Mouse (Mus musculus) CH12F3 (cell line): Measurements from ENCODE around the gene Qsox2.

Source experiments
- in situ Hi-C: fragments of 300-500 bp; cut with MboI; formaldehyde crosslinking; loops from 2 replicates; pipeline ENCODE4 v1.14.3; 2020; ENCODE audit warnings: low sequenced_read_pairs

The Qsox2 gene

GRCm38 (mm10) chr2:26237290-26237782 lies at the start of gene Qsox2:
Gene Qsox2, minus strand, starts transcription at chr2:26237525.
- in situ Hi-C loops, result no loop called here

- in situ Hi-C loops, result loop anchor here (25.0 kb wide), 1 partner anchor 124 kb away; no protein-coding TSS in a partner anchor
Observed at GRCm38 (mm10) chr2:26286391-26286790, 49.1 kb upstream of the Qsox2 start.

GRCm38 (mm10) chr2:26285804-26286203 lies 48.5 kb upstream of the Qsox2 start:
- in situ Hi-C loops, result loop anchor here (25.0 kb wide), 1 partner anchor 124 kb away; no protein-coding TSS in a partner anchor

GRCm38 (mm10) chr2:26280594-26280993 lies 43.3 kb upstream of the Qsox2 start:
- in situ Hi-C loops, result loop anchor here (25.0 kb wide), 1 partner anchor 118 kb away; no protein-coding TSS in a partner anchor

GRCm38 (mm10) chr2:26279712-26280111 lies 42.4 kb upstream of the Qsox2 start:
- in situ Hi-C loops, result loop anchor here (25.0 kb wide), 1 partner anchor 117 kb away; no protein-coding TSS in a partner anchor

- in situ Hi-C loops, result no loop called here
Observed at GRCm38 (mm10) chr2:26273611-26274010, 36.3 kb upstream of the Qsox2 start.

GRCm38 (mm10) chr2:26268216-26268615 lies 30.9 kb upstream of the Qsox2 start:
- in situ Hi-C loops, result no loop called here

GRCm38 (mm10) chr2:26266066-26266742 lies 28.9 kb upstream of the Qsox2 start:
- in situ Hi-C loops, result no loop called here

GRCm38 (mm10) chr2:26265095-26265494 lies 27.8 kb upstream of the Qsox2 start:
- in situ Hi-C loops, result no loop called here

GRCm38 (mm10) chr2:26264646-26265045 lies 27.3 kb upstream of the Qsox2 start:
- in situ Hi-C loops, result no loop called here

- in situ Hi-C loops, result no loop called here
Observed at GRCm38 (mm10) chr2:26257315-26258096, 20.2 kb upstream of the Qsox2 start.

- in situ Hi-C loops, result no loop called here
Observed at GRCm38 (mm10) chr2:26254816-26255215, 17.5 kb upstream of the Qsox2 start.

GRCm38 (mm10) chr2:26252514-26253206 lies 15.3 kb upstream of the Qsox2 start:
- in situ Hi-C loops, result no loop called here

- in situ Hi-C loops, result no loop called here
Observed at GRCm38 (mm10) chr2:26247531-26247930, 10.2 kb upstream of the Qsox2 start.

- in situ Hi-C loops, result no loop called here
Observed at GRCm38 (mm10) chr2:26240841-26241240, 3.5 kb upstream of the Qsox2 start.

- in situ Hi-C loops, result no loop called here
Observed at GRCm38 (mm10) chr2:26240330-26240729, 3.0 kb upstream of the Qsox2 start.

- in situ Hi-C loops, result no loop called here
Observed at GRCm38 (mm10) chr2:26236681-26237289, 540 bp downstream of the Qsox2 start.

- in situ Hi-C loops, result no loop called here
Observed at GRCm38 (mm10) chr2:26234771-26235170, 2.6 kb downstream of the Qsox2 start.

GRCm38 (mm10) chr2:26234253-26234652 lies 3.1 kb downstream of the Qsox2 start:
- in situ Hi-C loops, result no loop called here

GRCm38 (mm10) chr2:26231366-26231765 lies 6.0 kb downstream of the Qsox2 start:
- in situ Hi-C loops, result no loop called here

GRCm38 (mm10) chr2:26230253-26230652 lies 7.1 kb downstream of the Qsox2 start:
- in situ Hi-C loops, result no loop called here
